Mouse (Mus musculus) brown adipose tissue, adult 24 weeks (tissue): ENCODE measurements around the gene Nfkbie. TPM values are rescaled to one million over a fixed set of nuclear protein-coding genes. Genes with fewer than 3 reads are reported as not detected.
A peak's percentile ranks its signal among the peaks of the same experiment; 100 is the strongest.

ENCODE experiments used
- H3K27ac ChIP-seq: fragments of 200-500 bp; replicated peaks from 2 replicates; pipeline ENCODE4 v1.5.1; 2012; ENCODE audit warnings: low read depth, mild to moderate bottlenecking, low read length
- H3K4me1 ChIP-seq: fragments of 200-500 bp; 2 replicates; pipeline ENCODE4 v1.6.1; 2012; ENCODE audit warnings: low read length, mixed read lengths; ENCODE audit not compliant: control insufficient read depth, insufficient read depth, insufficient read length
- H3K4me3 ChIP-seq: fragments of 200-500 bp; 2 replicates; pipeline ENCODE4 v1.5.1; 2012; ENCODE audit warnings: low read depth, mild to moderate bottlenecking, low read length, moderate library complexity; ENCODE audit not compliant: insufficient read depth
- polyA plus RNA-seq: library from polyadenylated mRNA; stranded (reverse); fragments of >200 nt; gene quantifications from 2 replicates; pipeline ENCODE4 v1.2.4, GENCODE M21; 2012; ENCODE audit not compliant: missing spikeins, insufficient read depth, insufficient read length

The Nfkbie gene
- polyA plus RNA-seq, 1 experiment: 1.4 TPM

DNA sequence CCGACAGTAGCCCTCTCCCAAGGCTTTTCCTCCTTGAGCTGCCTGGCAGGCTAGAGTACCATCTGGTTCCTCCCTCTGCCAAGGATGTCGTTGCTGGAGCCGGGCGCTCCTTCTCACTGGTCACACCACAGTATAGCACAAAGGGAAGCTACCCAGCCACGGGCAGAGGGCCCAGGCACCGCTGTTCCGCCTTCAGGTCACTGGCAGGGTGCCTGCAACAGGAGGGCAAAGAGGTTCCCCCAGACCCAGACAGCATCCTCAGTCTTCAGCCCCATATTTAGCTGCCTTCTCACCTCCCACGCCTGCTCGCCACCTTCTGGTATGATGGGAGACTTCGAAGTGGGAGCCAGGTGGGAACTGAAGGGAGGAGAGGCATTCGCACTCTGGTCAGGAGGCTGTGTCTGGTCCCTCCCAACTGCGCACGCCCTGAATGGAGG, 25.1 kb upstream of the Nfkbie start:
- no peak overlapping the region for H3K27ac ChIP-seq
- H3K4me3 ChIP-seq: no peak overlapping the region
- H3K4me1 ChIP-seq: no peaks in the 10 kb centered on the region

DNA sequence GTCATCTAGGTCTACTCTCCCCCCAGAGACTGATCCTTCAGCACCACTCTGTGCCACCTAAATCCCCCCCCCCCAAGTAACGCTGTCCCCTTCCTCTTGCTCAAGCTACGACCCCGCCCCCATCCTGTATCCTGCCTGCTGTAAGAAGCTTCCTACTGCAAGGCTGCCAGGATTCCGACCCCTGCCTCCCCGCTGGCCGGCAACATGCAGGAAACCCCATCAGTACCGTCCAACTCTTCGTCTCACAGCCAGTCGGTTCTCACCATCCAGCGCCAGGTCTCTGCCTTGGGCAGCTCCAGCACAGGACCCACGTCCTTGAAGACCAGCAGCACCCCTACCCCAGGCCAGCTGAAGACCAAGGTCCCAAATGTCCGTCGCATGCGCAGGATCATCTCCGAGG, 22.6 kb upstream of the Nfkbie start:
- H3K4me3 ChIP-seq: no peak overlapping the region
- no peak overlapping the region for H3K27ac ChIP-seq
- no peaks in the 10 kb centered on the region for H3K4me1 ChIP-seq

DNA sequence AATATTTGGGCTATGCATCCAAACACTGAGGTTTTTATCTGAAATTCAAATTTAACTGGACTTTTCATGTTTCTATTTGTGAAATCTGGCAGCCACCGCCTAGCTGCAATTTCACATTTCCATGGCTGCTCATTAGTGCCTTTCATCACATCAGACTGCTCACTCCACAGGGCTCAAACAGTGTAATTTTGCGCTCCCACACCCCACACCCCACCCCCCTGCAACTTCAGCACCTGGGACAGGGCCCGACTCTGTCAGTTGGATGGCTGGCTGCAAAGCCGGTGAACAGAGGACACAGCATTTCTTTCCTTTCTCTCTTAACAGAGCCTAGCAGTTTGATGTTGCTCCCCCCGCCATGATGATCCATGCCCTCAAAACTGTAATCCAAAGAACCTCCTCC, 19.2 kb upstream of the Nfkbie start:
- Histone ChIP-seq H3K4me3 (no peak overlapping the region), H3K27ac (no peak overlapping the region), H3K4me1 (no peaks in the 10 kb centered on the region)

GRCm38 (mm10) chr17:45538394-45538793, 17.1 kb upstream of the Nfkbie start:
- no peak overlapping the region for H3K4me3 ChIP-seq
- H3K4me1 ChIP-seq: no peaks in the 10 kb centered on the region
- no peak overlapping the region for H3K27ac ChIP-seq

DNA sequence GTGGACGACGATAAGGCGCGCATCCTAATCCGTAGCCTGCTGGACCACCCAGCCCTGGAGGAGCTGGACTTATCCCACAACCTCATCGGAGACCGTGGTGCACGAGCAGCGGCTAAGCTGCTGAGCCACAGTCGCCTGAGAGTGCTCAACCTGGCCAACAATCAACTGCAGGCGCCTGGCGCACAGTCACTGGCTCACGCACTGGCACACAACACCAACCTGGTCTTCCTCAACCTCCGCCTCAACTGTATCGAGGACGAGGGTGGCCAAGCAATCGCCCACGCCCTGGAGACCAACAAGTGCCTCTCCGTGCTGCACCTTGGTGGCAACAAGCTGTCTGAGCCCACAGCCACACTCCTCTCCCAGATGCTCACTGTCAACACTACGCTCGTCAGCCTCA, 15.8 kb upstream of the Nfkbie start:
- Histone ChIP-seq H3K4me3 (no peak overlapping the region), H3K27ac (no peak overlapping the region)

GRCm38 (mm10) chr17:45542129-45542528, 13.4 kb upstream of the Nfkbie start:
- Histone ChIP-seq H3K27ac (no peak overlapping the region), H3K4me3 (no peak overlapping the region), H3K4me1 (no peaks in the 10 kb centered on the region)

More for the DNA sequence above, 15.8 kb upstream of the Nfkbie start:
- H3K4me1 ChIP-seq: no peaks in the 10 kb centered on the region

DNA sequence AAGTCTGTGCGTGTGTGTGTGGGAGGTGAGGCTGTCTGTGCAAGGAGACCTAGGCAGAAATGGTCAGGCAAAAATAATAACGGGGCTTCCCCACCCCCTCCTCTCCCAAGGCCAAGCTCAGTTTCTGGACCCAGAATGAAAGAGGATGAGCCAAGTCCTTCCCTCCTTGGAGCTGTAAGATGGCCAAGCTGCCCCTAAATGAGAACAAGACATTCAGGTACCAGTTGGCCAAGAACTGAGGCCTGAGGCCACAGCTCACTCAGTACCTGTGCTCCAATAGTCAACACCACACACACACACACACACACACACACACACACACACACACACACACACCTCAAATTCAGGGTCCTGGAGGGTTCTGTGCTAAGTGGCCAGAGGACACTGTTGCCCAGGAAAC, 12.8 kb upstream of the Nfkbie start:
- no peak overlapping the region for H3K4me3 ChIP-seq
- no peak overlapping the region for H3K27ac ChIP-seq

DNA sequence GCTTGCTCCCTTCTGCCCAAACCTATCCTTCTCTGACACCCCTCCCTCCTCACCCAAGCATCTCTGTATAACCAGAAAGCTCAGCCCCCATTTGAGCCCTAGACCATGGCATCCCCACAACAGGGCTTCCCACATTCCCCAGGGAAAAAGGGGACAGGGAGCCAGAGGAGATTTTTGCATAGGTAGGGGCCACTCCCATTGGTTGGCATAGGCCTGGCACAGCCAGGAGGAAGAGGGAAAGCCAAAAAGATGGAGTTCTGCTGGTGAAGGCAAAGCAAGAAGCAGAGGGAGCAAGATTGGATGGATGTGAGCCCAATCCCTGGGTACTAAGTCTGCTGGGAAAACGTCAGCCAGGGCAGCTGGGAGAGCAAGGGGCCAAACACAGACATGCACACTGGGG, 12.4 kb upstream of the Nfkbie start:
- H3K4me1 ChIP-seq: no peaks in the 10 kb centered on the region
- H3K4me3 ChIP-seq: no peak overlapping the region
- no peak overlapping the region for H3K27ac ChIP-seq

More for the DNA sequence above, 12.8 kb upstream of the Nfkbie start:
- no peaks in the 10 kb centered on the region for H3K4me1 ChIP-seq

DNA sequence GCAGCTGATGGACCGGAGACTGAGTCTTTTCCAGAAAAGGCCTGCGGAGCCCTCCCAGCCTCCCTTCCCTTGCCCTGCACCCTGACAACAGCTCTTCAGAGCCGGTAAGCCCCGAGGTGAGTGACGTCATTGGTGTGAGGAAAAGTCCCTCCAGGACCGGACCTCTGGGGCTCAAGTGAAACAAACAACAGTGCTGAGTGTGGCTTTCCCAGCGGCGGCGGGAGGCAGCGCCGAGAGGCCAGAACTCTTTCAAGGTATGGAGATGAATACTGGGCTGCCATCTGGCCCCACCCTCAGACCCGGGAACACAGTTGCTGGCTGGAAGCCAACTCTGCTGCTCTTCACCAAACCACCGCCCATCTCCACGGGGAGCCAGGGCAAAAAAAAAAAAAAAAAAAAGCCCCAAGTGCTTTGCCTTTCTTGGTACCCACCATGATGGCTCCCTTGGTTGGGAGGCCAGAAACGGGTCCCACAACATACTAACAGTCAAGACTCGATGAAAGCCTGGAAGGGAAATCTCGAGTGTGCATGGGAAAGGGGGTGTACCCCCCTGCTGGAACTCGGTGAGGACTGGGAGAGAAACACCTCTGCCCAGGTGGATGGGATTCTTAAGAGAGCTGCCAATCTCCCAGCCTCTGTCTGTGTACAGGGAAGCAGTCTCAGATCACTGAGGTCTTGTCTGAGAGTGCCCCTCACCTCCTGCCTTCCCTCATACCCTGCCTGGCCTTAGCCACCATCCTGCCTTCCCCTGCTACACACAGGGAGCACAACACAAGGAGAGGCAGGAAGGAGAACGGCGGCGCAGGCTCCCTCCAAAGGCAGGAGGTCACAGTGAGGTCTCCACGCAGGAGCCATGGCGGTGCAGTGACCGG, 11.3 kb upstream of the Nfkbie start:
- 0 out of 2 replicates have a peak overlapping the region, but pooled peaks have one; percentile 28 for H3K4me3 ChIP-seq
- H3K4me1 ChIP-seq: no peaks in the 10 kb centered on the region
- no peak overlapping the region for H3K27ac ChIP-seq

DNA sequence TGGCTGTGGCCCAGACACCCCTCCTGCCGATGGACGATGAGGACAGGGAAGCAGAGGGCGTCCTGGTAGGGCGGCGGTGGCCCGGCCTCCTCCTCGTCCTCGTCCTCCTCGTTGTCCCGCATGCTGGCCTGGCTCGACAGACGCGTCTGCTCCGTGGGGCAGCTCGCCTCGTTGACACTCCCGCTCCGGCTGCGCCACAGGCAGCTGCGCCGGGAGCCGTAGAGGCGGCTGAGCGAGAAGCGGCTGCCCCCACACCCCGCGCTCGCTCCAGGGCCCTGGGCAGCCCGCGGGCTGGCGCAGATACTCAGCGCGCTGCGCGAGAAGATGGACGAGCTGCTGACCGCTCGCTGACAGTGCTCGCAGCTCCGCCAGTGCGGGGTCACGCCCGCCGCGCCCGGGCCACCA, 10.6 kb upstream of the Nfkbie start:
- Histone ChIP-seq H3K4me3 (peak overlapping the region; percentile 28; the same call in 1 of the 2 replicates), H3K4me1 (no peaks in the 10 kb centered on the region), H3K27ac (no peak overlapping the region)

- H3K4me3 ChIP-seq: peak overlapping the region; percentile 28; the same call in 1 of the 2 replicates
- H3K27ac ChIP-seq: no peak overlapping the region
- no peaks in the 10 kb centered on the region for H3K4me1 ChIP-seq
Observed at GRCm38 (mm10) chr17:45545278-45545961, 10.1 kb upstream of the Nfkbie start.

DNA sequence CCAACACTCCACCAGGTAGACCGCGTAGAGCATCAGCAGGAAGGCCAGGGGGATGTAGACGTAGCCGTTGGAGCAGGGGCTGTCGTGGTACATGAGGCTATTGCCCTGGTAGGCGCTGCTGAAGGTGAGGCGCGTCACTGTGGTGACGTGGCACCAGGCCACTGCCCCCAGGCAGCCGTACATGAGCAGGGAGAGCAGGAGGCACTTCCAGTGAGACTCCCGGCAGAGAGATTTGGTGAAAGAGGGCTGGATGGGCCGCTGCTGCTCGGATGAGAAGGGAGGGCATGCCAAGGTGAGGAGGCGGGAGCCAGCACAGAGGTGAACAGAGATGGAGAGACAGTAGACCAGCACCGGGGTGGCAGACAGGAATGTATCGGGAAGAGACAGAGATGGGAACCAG, 8.6 kb upstream of the Nfkbie start:
- Histone ChIP-seq H3K27ac (no peak overlapping the region), H3K4me1 (no peaks in the 10 kb centered on the region), H3K4me3 (no peak overlapping the region)

DNA sequence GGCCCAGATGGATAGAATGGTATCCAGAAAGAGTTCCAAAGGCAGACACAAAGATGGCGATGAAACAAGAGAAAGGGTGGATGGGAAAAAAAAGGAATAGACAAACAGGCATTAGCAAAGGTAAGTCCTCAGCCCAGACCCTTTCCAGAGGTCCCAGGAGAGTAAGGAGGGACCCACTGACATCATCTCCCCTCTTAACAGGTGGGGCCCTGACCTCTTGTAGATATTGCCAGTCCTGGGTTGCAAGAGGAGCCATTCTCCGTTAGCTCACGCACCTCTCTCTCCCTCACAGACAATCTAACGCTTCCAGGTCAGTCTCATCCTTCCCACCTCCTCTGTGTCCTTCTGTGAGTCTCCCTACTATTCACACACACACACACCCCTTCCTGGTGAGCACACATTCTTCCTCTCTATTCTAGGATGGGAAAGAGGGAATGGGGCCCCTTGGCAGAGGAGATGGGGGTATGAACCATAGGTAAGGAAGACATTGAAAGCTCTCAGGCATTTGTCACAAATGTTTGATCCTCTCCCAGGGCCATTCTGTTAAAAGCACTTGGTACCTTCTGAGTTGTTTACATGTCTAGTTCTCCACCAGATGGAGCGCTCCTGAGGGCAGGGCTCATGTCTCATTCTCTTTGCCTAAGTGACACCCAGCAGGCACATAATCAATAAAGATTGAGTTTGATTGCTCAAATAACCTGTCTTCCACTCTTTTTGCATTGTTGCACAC, 7.9 kb upstream of the Nfkbie start:
- no peak overlapping the region for H3K27ac ChIP-seq
- H3K4me3 ChIP-seq: no peak overlapping the region
- H3K4me1 ChIP-seq: no peaks in the 10 kb centered on the region

- Histone ChIP-seq H3K27ac (no peak overlapping the region), H3K4me3 (peak overlapping the region; percentile 11; the same call in 1 of the 2 replicates), H3K4me1 (no peaks in the 10 kb centered on the region)
Observed at GRCm38 (mm10) chr17:45548541-45549512, 6.7 kb upstream of the Nfkbie start.
